Mouse (Mus musculus): ENCODE measurements at regions not wholly inside any gene's neighbourhood (a gene's known extent, or its start where the extent isn't known, plus 50 kb on each side); places are given as distances from the start of the nearest gene placed in this dataset.

DNA sequence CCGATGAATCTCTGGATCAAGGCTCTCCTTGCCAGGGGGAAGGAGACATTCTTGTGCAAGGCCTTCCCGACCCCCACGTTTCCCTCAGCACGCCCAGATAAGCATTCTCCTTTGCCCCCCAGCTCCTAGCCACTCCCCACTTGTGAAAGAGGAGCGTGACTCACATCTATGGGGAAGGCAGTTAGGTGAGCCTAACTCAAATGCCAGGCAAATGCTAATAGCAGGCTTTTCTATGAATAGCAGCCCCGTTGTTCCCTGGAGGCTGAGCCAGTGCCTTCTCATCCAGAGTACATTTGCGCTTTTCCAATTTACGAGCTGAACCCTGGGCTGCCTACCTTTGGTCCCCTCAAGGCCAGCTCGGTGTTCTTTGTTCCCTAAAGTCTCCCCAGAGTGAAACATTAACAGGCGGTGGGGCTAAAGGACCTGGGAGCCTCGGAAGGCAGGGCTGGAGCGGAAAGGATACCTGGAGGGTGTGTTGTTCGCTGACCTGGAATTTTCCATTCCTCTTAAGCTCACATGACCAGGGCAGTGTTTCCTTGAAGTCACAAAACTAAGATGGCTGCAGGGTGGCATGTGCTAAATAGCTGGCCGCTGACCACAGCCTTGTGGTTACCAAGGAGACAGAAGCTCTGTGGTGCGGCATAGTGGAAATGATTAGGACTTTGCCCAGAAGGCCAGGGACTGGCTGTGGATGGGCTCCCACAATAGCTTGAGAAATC lies 87.5 kb downstream of the Atp1a1 start:
- 0 out of 2 replicates have a peak, but pooled peaks cover 2% of the 10 kb centered on the region for H3K9me3 ChIP-seq (ENCODE audit: control insufficient read depth, low read length)
- 0 out of 2 replicates have a peak overlapping the region, but pooled peaks have one; percentile 22 for H3K4me2 ChIP-seq (ENCODE audit: low read length)
- no peak overlapping the region for H3K9ac ChIP-seq (ENCODE audit: low read length)
- peak; percentile 73 for DNase-seq (ENCODE audit: low spot score)
- ATAC-seq (replicated peaks; ENCODE audit: low FRiP score, low TSS enrichment, low read depth): peak; percentile 73
- H3K27me3 ChIP-seq (replicated peaks; ENCODE audit: control insufficient read depth, insufficient read depth, low read length): no peaks in the 10 kb centered on the region
- WGBS: 58% methylated on average over 15 of the region's 15 CpGs
- H3K36me3 ChIP-seq (ENCODE audit: control insufficient read depth, insufficient read depth, low read length): no peaks in the 10 kb centered on the region
- H3K27ac ChIP-seq (ENCODE audit: low read depth): peak overlapping the region; percentile 80
- H3K4me1 ChIP-seq (replicated peaks; ENCODE audit: control insufficient read depth, insufficient read depth, low read length): peaks cover 33% of the 10 kb centered on the region
- H3K4me3 ChIP-seq (ENCODE audit: low read depth, low read length): no peak overlapping the region

DNA sequence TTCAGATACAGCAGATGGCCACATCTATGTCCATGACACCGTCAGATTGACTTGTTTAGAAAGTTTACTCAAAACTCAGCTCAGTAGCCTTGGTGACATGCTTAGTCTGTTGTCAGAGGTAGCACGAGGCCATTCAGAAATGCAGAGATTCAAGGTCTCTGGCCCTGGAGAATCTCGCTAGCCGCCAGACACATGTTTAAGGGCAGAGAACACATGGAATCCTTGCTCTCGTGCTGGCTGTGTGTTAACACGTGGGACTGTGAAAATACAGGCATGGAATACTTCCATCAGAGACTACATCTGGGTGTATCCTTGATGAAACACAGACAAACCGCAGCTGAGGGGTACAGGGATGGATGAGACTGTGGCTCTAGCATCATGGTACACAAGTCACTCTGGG lies 88.9 kb downstream of the Atp1a1 start:
- Histone ChIP-seq H3K27ac (ENCODE audit: low read depth) (peak overlapping the region; percentile 80; the same call in 1 of the 2 replicates), H3K36me3 (ENCODE audit: control insufficient read depth, insufficient read depth, low read length) (no peaks in the 10 kb centered on the region)

DNA sequence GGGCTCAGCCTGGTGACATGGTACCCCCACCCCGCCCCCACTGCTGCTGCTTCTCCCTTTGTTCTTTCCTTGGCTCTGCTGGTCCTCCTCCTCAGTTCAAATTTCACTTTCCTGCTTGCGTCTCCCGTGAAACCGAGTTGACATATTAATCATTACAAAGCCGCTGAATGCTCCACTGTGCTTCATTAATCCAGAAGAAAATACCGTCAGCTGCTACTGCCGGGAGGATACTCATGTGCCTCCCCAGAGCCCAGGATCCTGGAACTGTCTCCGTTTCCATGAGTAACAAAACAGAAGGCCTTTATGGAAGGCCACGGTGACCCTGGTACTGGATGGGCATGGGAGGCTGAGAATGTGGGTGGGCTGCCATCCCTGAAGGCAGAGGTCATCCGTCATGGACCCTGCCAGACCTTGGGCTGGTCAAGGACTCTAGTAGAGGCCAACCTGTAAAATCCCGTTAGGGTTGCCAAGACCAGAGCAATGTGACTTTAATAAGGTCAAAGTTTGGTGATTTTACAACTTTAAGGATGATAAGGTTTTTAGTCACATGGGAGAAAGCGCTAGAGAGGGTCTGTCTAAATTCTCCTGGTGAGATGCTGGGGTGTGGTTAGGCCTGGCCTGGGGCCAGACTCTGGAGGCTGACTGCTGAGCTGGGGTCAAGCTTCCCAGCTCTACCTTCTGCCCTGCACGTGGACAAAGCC lies 90.7 kb downstream of the Atp1a1 start:
- 0 out of 2 replicates have a peak overlapping the region, but pooled peaks have one; percentile 43 for H3K27ac ChIP-seq (ENCODE audit: low read depth)
- 21% methylated on average over 13 of the region's 13 CpGs for WGBS
- ATAC-seq (replicated peaks; ENCODE audit: low FRiP score, low TSS enrichment, low read depth): no peak

More for the DNA sequence above, 88.9 kb downstream of the Atp1a1 start:
- Histone ChIP-seq H3K27me3 (replicated peaks; ENCODE audit: control insufficient read depth, insufficient read depth, low read length) (no peaks in the 10 kb centered on the region), H3K4me2 (ENCODE audit: low read length) (no peak overlapping the region), H3K9ac (ENCODE audit: low read length) (no peak overlapping the region), H3K4me1 (replicated peaks; ENCODE audit: control insufficient read depth, insufficient read depth, low read length) (peaks cover 33% of the 10 kb centered on the region), H3K4me3 (ENCODE audit: low read depth, low read length) (no peak overlapping the region), H3K9me3 (ENCODE audit: control insufficient read depth, low read length) (peaks cover 6% of the 10 kb centered on the region)
- no peak for ATAC-seq (replicated peaks; ENCODE audit: low FRiP score, low TSS enrichment, low read depth)
- WGBS: 82% methylated on average over 7 of the region's 7 CpGs
- no peak for DNase-seq (ENCODE audit: low spot score)

More for the DNA sequence above, 90.7 kb downstream of the Atp1a1 start:
- no peak overlapping the region for H3K4me2 ChIP-seq (ENCODE audit: low read length)
- H3K9ac ChIP-seq (ENCODE audit: low read length): no peak overlapping the region
- peaks cover 25% of the 10 kb centered on the region for H3K4me1 ChIP-seq (replicated peaks; ENCODE audit: control insufficient read depth, insufficient read depth, low read length)
- no peak for DNase-seq (ENCODE audit: low spot score)
- H3K9me3 ChIP-seq (ENCODE audit: control insufficient read depth, low read length): peaks cover 6% of the 10 kb centered on the region
- no peak overlapping the region for H3K4me3 ChIP-seq (ENCODE audit: low read depth, low read length)
- no peaks in the 10 kb centered on the region for H3K36me3 ChIP-seq (ENCODE audit: control insufficient read depth, insufficient read depth, low read length)
- H3K27me3 ChIP-seq (replicated peaks; ENCODE audit: control insufficient read depth, insufficient read depth, low read length): no peaks in the 10 kb centered on the region

All from intestine, embryonic 14.5 days (tissue).